Mouse (Mus musculus) small intestine, adult 2 months (tissue): ENCODE results near the gene Lhfp.

Experiments
- CTCF ChIP-seq: fragments of 200-500 bp; IDR thresholded peaks from 2 replicates; pipeline ENCODE4 v1.5.1; 2012; ENCODE audit warnings: low read depth, mild to moderate bottlenecking, control low read depth, inconsistent platforms, low read length, moderate library complexity, mixed read lengths; ENCODE audit not compliant: insufficient replicate concordance, insufficient read length; ENCODE audit errors: extremely low read depth
- POLR2A ChIP-seq: fragments of 200-500 bp; IDR thresholded peaks from 2 replicates; pipeline ENCODE4 v1.6.1; 2012; ENCODE audit warnings: low read depth, mild to moderate bottlenecking, control low read depth, inconsistent platforms, low read length, moderate library complexity

GRCm38 (mm10) chr3:53063423-53064147 is 22.3 kb downstream of the Lhfp start:
- TF ChIP-seq CTCF (no peak), POLR2A (no peak)
